Mouse (Mus musculus) liver, embryonic 11.5 days (tissue): ENCODE measurements at regions not wholly inside any gene's neighbourhood (a gene's known extent, or its start where the extent isn't known, plus 50 kb on each side); places are given as distances from the start of the nearest gene placed in this dataset.

Source experiments
- ATAC-seq: fragments of 200-750 bp; cut with Nextera tagmentation; replicated peaks from 2 replicates; pipeline ENCODE4 v1.8.0; 2017; ENCODE audit warnings: moderate number of reproducible peaks, mild to moderate bottlenecking, moderate TSS enrichment, moderate library complexity; ENCODE audit not compliant: low FRiP score
- DNase-seq: peaks from one replicate; pipeline ENCODE4 v3.0.0-alpha.2; 2017; ENCODE audit warnings: low spot score
- H3K27ac ChIP-seq: fragments of 300-500 bp; sonication (generic); 2 replicates; pipeline ENCODE4 v1.5.1; 2014; ENCODE audit warnings: mild to moderate bottlenecking, low read depth, low read length, control low read depth
- H3K27me3 ChIP-seq: fragments of 300-500 bp; sonication (generic); replicated peaks from 2 replicates; pipeline ENCODE4 v1.6.1; 2014; ENCODE audit warnings: low read length, mixed read lengths; ENCODE audit not compliant: control insufficient read depth, insufficient read depth
- H3K36me3 ChIP-seq: fragments of 300-500 bp; sonication (generic); 2 replicates; pipeline ENCODE4 v1.6.1; 2014; ENCODE audit warnings: mild to moderate bottlenecking, low read length, moderate library complexity, mixed read lengths; ENCODE audit not compliant: control insufficient read depth, insufficient read depth
- H3K4me1 ChIP-seq: fragments of 300-500 bp; sonication (generic); replicated peaks from 2 replicates; pipeline ENCODE4 v1.6.1; 2014; ENCODE audit warnings: low read length, mixed read lengths; ENCODE audit not compliant: control insufficient read depth, insufficient read depth
- H3K4me2 ChIP-seq: fragments of 300-500 bp; sonication (generic); 2 replicates; pipeline ENCODE4 v1.6.1; 2014; ENCODE audit warnings: mild to moderate bottlenecking, control low read depth, moderate library complexity
- H3K4me3 ChIP-seq: fragments of 300-500 bp; sonication (generic); 2 replicates; pipeline ENCODE4 v1.5.1; 2014; ENCODE audit warnings: low read depth, low read length, control low read depth
- H3K9ac ChIP-seq: fragments of 300-500 bp; sonication (generic); 2 replicates; pipeline ENCODE4 v1.6.1; 2014; ENCODE audit warnings: low read depth, low read length, control low read depth
- H3K9me3 ChIP-seq: fragments of 300-500 bp; sonication (generic); 2 replicates; pipeline ENCODE4 v1.6.1; 2016; ENCODE audit warnings: low read length, inconsistent platforms, mixed read lengths; ENCODE audit not compliant: control insufficient read depth
- WGBS: fragments of 180-500 bp; shearing (Covaris S2); extraction: QIAGEN DNeasy Blood & Tissue Kit; methylation state at CpG from one replicate; pipeline ENCODE4 v1.1.7; 2014; 5-methylcytosine and 5-hydroxymethylcytosine counted together

GRCm38 (mm10) chr2:78005402-78006021 lies 59.3 kb upstream of the Cwc22 start:
- DNase-seq = no peak
- Histone ChIP-seq H3K4me3 (no peak overlapping the region), H3K9ac (no peak overlapping the region), H3K4me2 (no peak overlapping the region), H3K9me3 (no peaks in the 10 kb centered on the region), H3K27ac (no peak overlapping the region), H3K4me1 (no peaks in the 10 kb centered on the region), H3K27me3 (no peaks in the 10 kb centered on the region), H3K36me3 (no peaks in the 10 kb centered on the region)
- ATAC-seq = no peak
- WGBS = 56% methylated on average over 7 of the region's 7 CpGs

- Histone ChIP-seq H3K27ac (no peak overlapping the region), H3K4me2 (no peak overlapping the region), H3K4me3 (no peak overlapping the region), H3K4me1 (no peaks in the 10 kb centered on the region), H3K9me3 (no peaks in the 10 kb centered on the region), H3K27me3 (no peaks in the 10 kb centered on the region), H3K9ac (no peak overlapping the region), H3K36me3 (no peaks in the 10 kb centered on the region)
- 82% methylated on average over 5 of the region's 5 CpGs for WGBS
- ATAC-seq = no peak
- DNase-seq = no peak
These were observed 58.3 kb upstream of the Cwc22 start for GRCm38 (mm10) chr2:78004426-78004825.
